Comparison of ENCODE assay signal across 8 mouse cellular contexts in the genomic region with DNA sequence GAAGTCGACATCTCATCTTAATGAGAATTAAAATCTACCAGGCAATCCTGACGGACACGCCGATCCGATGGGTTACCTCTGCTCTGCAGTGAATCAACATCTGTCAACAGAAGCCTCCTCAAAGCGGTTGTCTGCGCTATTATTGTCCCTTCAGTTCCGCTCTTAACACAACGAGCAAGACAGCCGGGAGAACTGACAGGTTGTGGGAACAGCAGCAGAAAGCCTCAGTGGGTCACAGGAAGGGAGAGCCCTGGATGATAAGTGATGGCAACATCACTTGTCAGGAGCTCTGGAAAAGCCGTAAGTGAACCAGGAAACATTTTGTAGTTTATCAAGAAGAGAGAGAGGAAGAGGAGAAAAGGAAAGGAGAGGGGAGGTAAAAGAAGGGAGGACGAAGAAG. TPM values are rescaled to one million over a fixed set of nuclear protein-coding genes. Genes with fewer than 3 reads are reported as not detected.
A peak's percentile ranks its signal among the peaks of the same experiment; 100 is the strongest.
DNase-seq lines count a peak whose midpoint lies in the region; ATAC-seq and TF ChIP-seq lines count a peak whose summit lies in the region.
"Had no signal": no experiment of that assay in that cellular context is flagged by ENCODE, and none has a peak within 500 bp of the region (broad histone marks: within the 10 kb centered on the region; RNA-seq: fewer than 3 reads in every experiment).

No protein-coding gene starts in this region.

- H3K4me3 ChIP-seq in thymus, adult 2 months (ENCODE audit: control insufficient read depth, insufficient read depth, low read length), result peak overlapping the region; percentile 46
- peak overlapping the region; percentile 54 for H3K4me3 ChIP-seq in embryonic facial prominence, embryonic 13.5 days
- H3K4me3 ChIP-seq in intestine, postnatal 0 days (ENCODE audit: low read depth, low read length), result peak overlapping the region; percentile 60
- peak overlapping the region; percentile 20 for H3K4me3 ChIP-seq in neural tube, embryonic 14.5 days (ENCODE audit: low read depth, low read length)

- peak overlapping the region; percentile 72 for H3K4me2 ChIP-seq in embryonic facial prominence, embryonic 13.5 days
- peak overlapping the region; percentile 71 for H3K4me2 ChIP-seq in intestine, postnatal 0 days (replicated peaks; ENCODE audit: low read depth)
- peak overlapping the region; percentile 51 for H3K4me2 ChIP-seq in neural tube, embryonic 14.5 days (ENCODE audit: low read depth, low read length)

- no peak for TF ChIP-seq POLR2A in thymus, adult 2 months (IDR thresholded peaks at IDR 0.05; ENCODE audit: control insufficient read depth, extremely low read depth, insufficient read depth, low read length, poor library complexity)

- peaks cover 10% of the 10 kb centered on the region for H3K4me1 ChIP-seq in thymus, adult 2 months (replicated peaks; ENCODE audit: control insufficient read depth, insufficient read depth, low read length)
- peaks cover 13% of the 10 kb centered on the region for H3K4me1 ChIP-seq in embryonic facial prominence, embryonic 13.5 days
- H3K4me1 ChIP-seq in intestine, postnatal 0 days (replicated peaks; ENCODE audit: control insufficient read depth, insufficient read depth, low read length), result no peaks in the 10 kb centered on the region
- H3K4me1 ChIP-seq in neural tube, embryonic 14.5 days (ENCODE audit: control insufficient read depth, insufficient read depth, low read length), result no peaks in the 10 kb centered on the region

- intact Hi-C loops in left cerebral cortex, postnatal 4 days (cut with DNase I), result loop anchor here (5.0 to 10.0 kb wide), 3 partner anchors 82 to 1491 kb away; a partner anchor contains a TSS

- ATAC-seq in embryonic facial prominence, embryonic 13.5 days (ENCODE audit: insufficient number of reproducible peaks, insufficient read depth, low FRiP score, low TSS enrichment, low read depth), result no peak
- ATAC-seq in intestine, postnatal 0 days, result no peak
- no peak for ATAC-seq in neural tube, embryonic 14.5 days (ENCODE audit: low read depth)

- no peaks in the 10 kb centered on the region for H3K27me3 ChIP-seq in thymus, adult 2 months (ENCODE audit: control insufficient read depth, insufficient read depth, low read length)
- no peaks in the 10 kb centered on the region for H3K27me3 ChIP-seq in embryonic facial prominence, embryonic 13.5 days
- no peaks in the 10 kb centered on the region for H3K27me3 ChIP-seq in intestine, postnatal 0 days (replicated peaks; ENCODE audit: control insufficient read depth, insufficient read depth, low read length)
- no peaks in the 10 kb centered on the region for H3K27me3 ChIP-seq in neural tube, embryonic 14.5 days (ENCODE audit: control insufficient read depth, insufficient read depth, low read length)

- WGBS in thymus, adult 2 months, result 31% methylated on average over 12 of the region's 12 CpGs
- 2% methylated on average over 12 of the region's 12 CpGs for WGBS in embryonic facial prominence, embryonic 13.5 days
- WGBS in intestine, postnatal 0 days, result 4% methylated on average over 12 of the region's 12 CpGs
- WGBS in neural tube, embryonic 14.5 days, result 2% methylated on average over 12 of the region's 12 CpGs

- no peak for TF ChIP-seq CTCF in thymus, adult 2 months (IDR thresholded peaks at IDR 0.05; ENCODE audit: borderline replicate concordance, control insufficient read depth, extremely low read depth, insufficient read depth, low read length, poor library complexity)
- TF ChIP-seq CTCF in intestine, postnatal 0 days (IDR thresholded peaks at IDR 0.05; ENCODE audit: low read depth), result no peak

- peak overlapping the region; percentile 43; the same call in 1 of the 2 replicates for H3K27ac ChIP-seq in thymus, adult 2 months (ENCODE audit: control insufficient read depth, insufficient read depth, low read length)
- H3K27ac ChIP-seq in embryonic facial prominence, embryonic 13.5 days, result 0 out of 2 replicates have a peak overlapping the region, but pooled peaks have one; percentile 33
- no peak overlapping the region; the same call in 1 of the 2 replicates for H3K27ac ChIP-seq in intestine, postnatal 0 days (ENCODE audit: low read depth, low read length)
- H3K27ac ChIP-seq in neural tube, embryonic 14.5 days (ENCODE audit: low read depth, low read length), result no peak overlapping the region

- no peaks in the 10 kb centered on the region for H3K9me3 ChIP-seq in embryonic facial prominence, embryonic 13.5 days
- no peaks in the 10 kb centered on the region for H3K9me3 ChIP-seq in intestine, postnatal 0 days (ENCODE audit: control insufficient read depth)
- no peaks in the 10 kb centered on the region for H3K9me3 ChIP-seq in neural tube, embryonic 14.5 days (ENCODE audit: control insufficient read depth, low read length)

- no peak for DNase-seq in thymus, adult 2 months
- DNase-seq in thymus, postnatal 10 days (ENCODE audit: low spot score in 2 of 2), result no peak
- DNase-seq in left cerebral cortex, postnatal 4 days, result no peak
- no peak for DNase-seq in cerebellum, postnatal 36 days

- H3K9ac ChIP-seq in embryonic facial prominence, embryonic 13.5 days, result peak overlapping the region; percentile 70
- peak overlapping the region; percentile 34; the same call in 1 of the 2 replicates for H3K9ac ChIP-seq in intestine, postnatal 0 days (ENCODE audit: low read depth, low read length)
- no peak overlapping the region for H3K9ac ChIP-seq in neural tube, embryonic 14.5 days (replicated peaks; ENCODE audit: low read depth, low read length)

- H3K36me3 ChIP-seq in thymus, adult 2 months (ENCODE audit: control insufficient read depth, insufficient read depth, low read length), result no peaks in the 10 kb centered on the region
- no peaks in the 10 kb centered on the region for H3K36me3 ChIP-seq in embryonic facial prominence, embryonic 13.5 days
- H3K36me3 ChIP-seq in intestine, postnatal 0 days (ENCODE audit: control insufficient read depth, insufficient read depth), result no peaks in the 10 kb centered on the region
- H3K36me3 ChIP-seq in neural tube, embryonic 14.5 days (ENCODE audit: control insufficient read depth, insufficient read depth, low read length), result no peaks in the 10 kb centered on the region

RNA-seq across cellular contexts. Expression of a gene that starts 12.0 kb away (rescaled TPM):
- 4.2 and 4.5 TPM in 2 replicates for polyA plus RNA-seq in thymus, adult 2 months (2012; rRNA removed)
- polyA plus RNA-seq in embryonic facial prominence, embryonic 13.5 days (2015; fragmentation: Nextera tagmentation; extraction: Ambion mirVana), result 13.1 and 14.6 TPM in 2 replicates
- polyA plus RNA-seq in intestine, postnatal 0 days (2015; fragmentation: Nextera tagmentation; extraction: Ambion mirVana), result 5.1 and 5.6 TPM in 2 replicates
- polyA plus RNA-seq in neural tube, embryonic 14.5 days (2014; fragmentation: Nextera tagmentation; extraction: Ambion mirVana), result 8.8 and 9.5 TPM in 2 replicates
- 1 to 10 TPM; 5.6 to 6.1 TPM for total RNA-seq in left cerebral cortex, postnatal 4 days (2021)

RNA-seq across cellular contexts. Expression of a gene that starts 30.0 kb away (rescaled TPM):
- polyA plus RNA-seq in thymus, adult 2 months (2012; rRNA removed), result 0.05 and 0.15 TPM in 2 replicates
- not detected in 2 replicates for polyA plus RNA-seq in embryonic facial prominence, embryonic 13.5 days (2015; fragmentation: Nextera tagmentation; extraction: Ambion mirVana)
- polyA plus RNA-seq in intestine, postnatal 0 days (2015; fragmentation: Nextera tagmentation; extraction: Ambion mirVana), result not detected in 2 replicates
- polyA plus RNA-seq in neural tube, embryonic 14.5 days (2014; fragmentation: Nextera tagmentation; extraction: Ambion mirVana), result 0.17 TPM in 1 of 2 replicates, not detected in the other
- total RNA-seq in left cerebral cortex, postnatal 4 days (2021), result not detected
- total RNA-seq: heart, postnatal 10 days had no signal

RNA-seq across cellular contexts. Expression of a gene that starts 53.0 kb away (rescaled TPM):
- 0.23 and 0.27 TPM in 2 replicates for polyA plus RNA-seq in thymus, adult 2 months (2012; rRNA removed)
- polyA plus RNA-seq in embryonic facial prominence, embryonic 13.5 days (2015; fragmentation: Nextera tagmentation; extraction: Ambion mirVana), result 1.5 and 1.7 TPM in 2 replicates
- not detected in 2 replicates for polyA plus RNA-seq in intestine, postnatal 0 days (2015; fragmentation: Nextera tagmentation; extraction: Ambion mirVana)
- polyA plus RNA-seq in neural tube, embryonic 14.5 days (2014; fragmentation: Nextera tagmentation; extraction: Ambion mirVana), result not detected in 2 replicates
- total RNA-seq in left cerebral cortex, postnatal 4 days (2021), result not detected
- total RNA-seq: heart, postnatal 10 days had no signal

Comparison
In these comparisons a context has a peak if more than half of its experiments do, and no peak if none do; other contexts are left out.
1. H3K27ac ChIP-seq: peak in thymus, adult 2 months (single experiment) and embryonic facial prominence, embryonic 13.5 days (single experiment); none in intestine, postnatal 0 days (single experiment) and neural tube, embryonic 14.5 days (single experiment).
2. Peak in every context shown above with its lines, with median percentiles within 50 percentile points of each other: H3K4me3 ChIP-seq and H3K4me2 ChIP-seq.